Mouse (Mus musculus) heart, embryonic 14.5 days (tissue): ENCODE results near the gene Pparg. TPM values are rescaled to one million over a fixed set of nuclear protein-coding genes. Genes with fewer than 3 reads are reported as not detected.

Experiments
- ATAC-seq: fragments of 200-750 bp; cut with Nextera tagmentation; 2 replicates; pipeline ENCODE4 v1.8.0; 2017; ENCODE audit warnings: low read depth, moderate TSS enrichment; ENCODE audit not compliant: insufficient number of reproducible peaks, insufficient read depth, low FRiP score
- H3K27ac ChIP-seq, 2 experiments: fragments of 200-500 bp in 1 of 2; fragments of 300-500 bp in 1 of 2; sonication (generic) in 1 of 2; replicated peaks in 1 of 2; 2 replicates each; pipeline ENCODE4 v1.5.1; 2012 to 2014; ENCODE audit warnings: low read depth in 2 of 2, low read length in 2 of 2, control low read depth in 1 of 2, mild to moderate bottlenecking in 1 of 2, mixed read lengths in 1 of 2; ENCODE audit not compliant: control insufficient read depth in 1 of 2, insufficient read depth in 1 of 2
- H3K27me3 ChIP-seq: fragments of 300-500 bp; sonication (generic); 2 replicates; pipeline ENCODE4 v1.6.1; 2014; ENCODE audit warnings: mild to moderate bottlenecking, low read length, control low read depth; ENCODE audit not compliant: control insufficient read depth, insufficient read depth
- H3K36me3 ChIP-seq: fragments of 300-500 bp; sonication (generic); 2 replicates; pipeline ENCODE4 v1.6.1; 2014; ENCODE audit warnings: mild to moderate bottlenecking, control low read depth, low read length, mixed read lengths; ENCODE audit not compliant: control insufficient read depth, insufficient read depth
- H3K4me1 ChIP-seq, 2 experiments: fragments of 200-500 bp in 1 of 2; fragments of 300-500 bp in 1 of 2; sonication (generic) in 1 of 2; 2 replicates each; pipeline ENCODE4 v1.6.1; 2012 to 2014; ENCODE audit warnings: low read length in 2 of 2, control low read depth in 1 of 2, mixed read lengths in 1 of 2; ENCODE audit not compliant: control insufficient read depth in 2 of 2, insufficient read depth in 2 of 2
- H3K4me2 ChIP-seq: fragments of 300-500 bp; sonication (generic); 2 replicates; pipeline ENCODE4 v1.6.1; 2014; ENCODE audit warnings: mild to moderate bottlenecking, low read length
- H3K4me3 ChIP-seq, 2 experiments: fragments of 200-500 bp in 1 of 2; fragments of 300-500 bp in 1 of 2; sonication (generic) in 1 of 2; 2 replicates each; pipeline ENCODE4 v1.5.1; 2012 to 2014; ENCODE audit warnings: low read length in 2 of 2, mild to moderate bottlenecking in 2 of 2, control low read depth in 1 of 2, low read depth in 1 of 2, moderate library complexity in 1 of 2; ENCODE audit not compliant: control insufficient read depth in 1 of 2, insufficient read depth in 1 of 2
- H3K9ac ChIP-seq: fragments of 300-500 bp; sonication (generic); 2 replicates; pipeline ENCODE4 v1.6.1; 2014; ENCODE audit warnings: mild to moderate bottlenecking, low read length
- H3K9me3 ChIP-seq: fragments of 300-500 bp; sonication (generic); 2 replicates; pipeline ENCODE4 v1.6.1; 2016; ENCODE audit warnings: low read length, control low read depth; ENCODE audit not compliant: control insufficient read depth
- WGBS: fragments of 180-500 bp; shearing (Covaris S2); extraction: QIAGEN DNeasy Blood & Tissue Kit; methylation state at CpG from one replicate; pipeline ENCODE4 v1.1.7; 2014; 5-methylcytosine and 5-hydroxymethylcytosine counted together
- polyA plus RNA-seq: library from polyadenylated mRNA; unstranded; fragments of >200 nt; fragmentation: Nextera tagmentation; extraction: Ambion mirVana; gene quantifications from 2 replicates; pipeline ENCODE4 v1.2.1, GENCODE M21; 2014

Gene Pparg
- polyA plus RNA-seq, 1 experiment from 2014 or later = 2.4 TPM

- Histone ChIP-seq H3K4me3 (no peak overlapping the region), H3K36me3 (no peaks in the 10 kb centered on the region), H3K4me2 (no peak overlapping the region), H3K9ac (no peak overlapping the region), H3K9me3 (no peaks in the 10 kb centered on the region), H3K4me1 (peaks cover 0 to 7% of the 10 kb centered on the region in 2 experiments; a peak in 1 of 4 replicates), H3K27me3 (no peaks in the 10 kb centered on the region), H3K27ac (no peak overlapping the region)
- ATAC-seq = no peak
- WGBS = 39% methylated on average over 3 of the region's 3 CpGs
These were observed 103.9 kb downstream of the Pparg start for GRCm38 (mm10) chr6:115464661-115465060.

GRCm38 (mm10) chr6:115465463-115465862 lies 104.7 kb downstream of the Pparg start:
- no peak for ATAC-seq
- Histone ChIP-seq H3K4me2 (no peak overlapping the region), H3K9me3 (no peaks in the 10 kb centered on the region), H3K9ac (no peak overlapping the region), H3K4me3 (no peak overlapping the region), H3K36me3 (no peaks in the 10 kb centered on the region), H3K4me1 (peaks cover 0 to 11% of the 10 kb centered on the region in 2 experiments; a peak in 1 of 4 replicates), H3K27me3 (no peaks in the 10 kb centered on the region), H3K27ac (no peak overlapping the region)
- WGBS = 90% methylated on average over 2 of the region's 2 CpGs

GRCm38 (mm10) chr6:115465876-115466275 lies 105.1 kb downstream of the Pparg start:
- no peak overlapping the region for H3K4me3 ChIP-seq
- 41% methylated on average over 4 of the region's 4 CpGs for WGBS
- no peaks in the 10 kb centered on the region for H3K36me3 ChIP-seq
- peaks cover 0 to 11% of the 10 kb centered on the region in 2 experiments; a peak in 1 of 4 replicates for H3K4me1 ChIP-seq
- H3K27ac ChIP-seq = no peak overlapping the region
- no peaks in the 10 kb centered on the region for H3K9me3 ChIP-seq
- H3K4me2 ChIP-seq = no peak overlapping the region
- no peak overlapping the region for H3K9ac ChIP-seq
- ATAC-seq = no peak
- no peaks in the 10 kb centered on the region for H3K27me3 ChIP-seq

- H3K27me3 ChIP-seq = no peaks in the 10 kb centered on the region
- peaks cover 0 to 11% of the 10 kb centered on the region in 2 experiments; a peak in 1 of 4 replicates for H3K4me1 ChIP-seq
- WGBS = 61% methylated on average over 3 of the region's 3 CpGs
- no peak overlapping the region for H3K4me2 ChIP-seq
- no peaks in the 10 kb centered on the region for H3K9me3 ChIP-seq
- no peak for ATAC-seq
- no peak overlapping the region for H3K27ac ChIP-seq
- no peaks in the 10 kb centered on the region for H3K36me3 ChIP-seq
- no peak overlapping the region for H3K9ac ChIP-seq
- no peak overlapping the region for H3K4me3 ChIP-seq
These were observed 105.8 kb downstream of the Pparg start for GRCm38 (mm10) chr6:115466601-115467000.

GRCm38 (mm10) chr6:115469666-115470581 lies 109.2 kb downstream of the Pparg start:
- Histone ChIP-seq H3K9me3 (no peaks in the 10 kb centered on the region), H3K36me3 (no peaks in the 10 kb centered on the region)
- 39% methylated on average over 3 of the region's 3 CpGs for WGBS

GRCm38 (mm10) chr6:115471956-115472355 lies 111.2 kb downstream of the Pparg start:
- no peaks in the 10 kb centered on the region for H3K9me3 ChIP-seq
- ATAC-seq = no peak
- no peak overlapping the region for H3K27ac ChIP-seq
- H3K27me3 ChIP-seq = no peaks in the 10 kb centered on the region
- no peaks in the 10 kb centered on the region for H3K36me3 ChIP-seq
- peaks cover 3 to 10% of the 10 kb centered on the region in 2 experiments for H3K4me1 ChIP-seq
- no peak overlapping the region for H3K9ac ChIP-seq
- H3K4me2 ChIP-seq = no peak overlapping the region
- no peak overlapping the region for H3K4me3 ChIP-seq

More at GRCm38 (mm10) chr6:115469666-115470581, 109.2 kb downstream of the Pparg start:
- H3K4me2 ChIP-seq = no peak overlapping the region
- ATAC-seq = no peak
- 0 out of 4 replicates have a peak, but pooled peaks cover 0 to 7% of the 10 kb centered on the region in 2 experiments for H3K4me1 ChIP-seq
- no peak overlapping the region for H3K4me3 ChIP-seq
- no peak overlapping the region for H3K27ac ChIP-seq
- H3K9ac ChIP-seq = no peak overlapping the region
- H3K27me3 ChIP-seq = no peaks in the 10 kb centered on the region

- Histone ChIP-seq H3K27ac (peak overlapping the region in 1 of 2 experiments; percentile 1; a peak in 1 of 4 replicates), H3K4me3 (no peak overlapping the region), H3K9me3 (no peaks in the 10 kb centered on the region), H3K36me3 (no peaks in the 10 kb centered on the region), H3K27me3 (no peaks in the 10 kb centered on the region), H3K9ac (no peak overlapping the region), H3K4me2 (no peak overlapping the region), H3K4me1 (peaks cover 25 to 34% of the 10 kb centered on the region in 2 experiments)
- no peak; the same call in 1 of the 2 replicates for ATAC-seq
- 36% methylated on average over 7 of the region's 7 CpGs for WGBS
These were observed 116.4 kb downstream of the Pparg start for GRCm38 (mm10) chr6:115477081-115477695.
